Mouse (Mus musculus) stomach, postnatal 0 days (tissue): Measurements from ENCODE around the gene Iqcj. TPM values are rescaled to one million over a fixed set of nuclear protein-coding genes. Genes with fewer than 3 reads are reported as not detected.

Experiments
- ATAC-seq: fragments of 200-750 bp; cut with Nextera tagmentation; 2 replicates; pipeline ENCODE4 v1.8.0; 2017; ENCODE audit not compliant: low FRiP score, low TSS enrichment
- DNase-seq: peaks from one replicate; pipeline ENCODE4 v3.0.0-alpha.2; 2016; ENCODE audit warnings: low spot score
- H3K27ac ChIP-seq: fragments of 300-500 bp; sonication (generic); replicated peaks from 2 replicates; pipeline ENCODE4 v1.5.1; 2014; ENCODE audit warnings: mild to moderate bottlenecking, control low read depth
- H3K27me3 ChIP-seq: fragments of 300-500 bp; sonication (generic); 2 replicates; pipeline ENCODE4 v1.6.1; 2014; ENCODE audit warnings: low read length; ENCODE audit not compliant: control insufficient read depth, insufficient read depth
- H3K36me3 ChIP-seq: fragments of 300-500 bp; sonication (generic); 2 replicates; pipeline ENCODE4 v1.6.1; 2014; ENCODE audit warnings: low read length, mixed read lengths; ENCODE audit not compliant: control insufficient read depth, insufficient read depth
- H3K4me1 ChIP-seq: fragments of 300-500 bp; sonication (generic); replicated peaks from 2 replicates; pipeline ENCODE4 v1.6.1; 2014; ENCODE audit warnings: antibody characterized with exemption; ENCODE audit not compliant: control insufficient read depth, insufficient read depth
- H3K4me2 ChIP-seq: fragments of 300-500 bp; sonication (generic); replicated peaks from 2 replicates; pipeline ENCODE4 v1.6.1; 2014; ENCODE audit warnings: low read depth, mild to moderate bottlenecking, control low read depth, moderate library complexity
- H3K4me3 ChIP-seq: fragments of 300-500 bp; sonication (generic); 2 replicates; pipeline ENCODE4 v1.5.1; 2014; ENCODE audit warnings: low read depth, low read length, control low read depth
- H3K9ac ChIP-seq: fragments of 300-500 bp; sonication (generic); 2 replicates; pipeline ENCODE4 v1.6.1; 2014; ENCODE audit warnings: mild to moderate bottlenecking, low read length, control low read depth, mixed read lengths
- H3K9me3 ChIP-seq: fragments of 300-500 bp; sonication (generic); 2 replicates; pipeline ENCODE4 v1.6.1; 2016; ENCODE audit warnings: low read length; ENCODE audit not compliant: control insufficient read depth
- CTCF ChIP-seq: IDR thresholded peaks from 2 replicates; pipeline ENCODE4 v1.5.1; 2016; ENCODE audit warnings: antibody characterized with exemption, low read depth, mild to moderate bottlenecking, moderate library complexity
- EP300 ChIP-seq: optimal IDR thresholded peaks from 2 replicates; pipeline ENCODE3; 2016; ENCODE audit warnings: antibody characterized with exemption
- WGBS: fragments of 180-500 bp; shearing (Covaris S2); extraction: QIAGEN DNeasy Blood & Tissue Kit; methylation state at CpG from one replicate; pipeline ENCODE4 v1.1.7; 2014; 5-methylcytosine and 5-hydroxymethylcytosine counted together
- polyA plus RNA-seq: library from polyadenylated mRNA; unstranded; fragments of >200 nt; fragmentation: Nextera tagmentation; extraction: Ambion mirVana; gene quantifications from 2 replicates; pipeline ENCODE4 v1.2.1, GENCODE M21; 2015

Gene Iqcj
- polyA plus RNA-seq, 1 experiment from 2014 or later, result not detected

DNA sequence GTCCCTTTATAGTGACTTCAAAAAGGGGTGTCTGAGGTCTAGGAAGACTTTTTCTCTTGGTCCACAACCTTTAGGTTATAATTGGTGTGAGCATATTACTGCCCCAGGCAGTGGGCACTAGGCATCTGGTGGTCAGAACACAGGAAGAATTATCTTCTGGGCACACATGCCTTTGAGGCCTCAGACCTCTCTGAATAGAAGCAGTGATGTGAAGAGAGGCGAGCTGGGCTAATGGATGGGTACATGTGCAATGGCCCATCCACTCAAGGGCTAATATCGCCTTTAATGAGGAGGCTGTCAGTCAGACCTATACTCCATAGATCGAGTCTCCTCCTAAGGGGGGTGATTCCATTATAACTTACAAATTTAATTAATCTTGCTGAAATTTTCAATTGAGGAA lies 7.7 kb upstream of the Iqcj start:
- no peak overlapping the region for H3K4me2 ChIP-seq
- H3K9ac ChIP-seq, result no peak overlapping the region
- H3K27me3 ChIP-seq, result no peaks in the 10 kb centered on the region
- no peak for TF ChIP-seq EP300
- TF ChIP-seq CTCF, result no peak
- DNase-seq (no peak), ATAC-seq (no peak)
- no peak overlapping the region for H3K4me3 ChIP-seq
- WGBS, result 68% methylated on average over 3 of the region's 3 CpGs
- H3K27ac ChIP-seq, result no peak overlapping the region
- H3K9me3 ChIP-seq, result no peaks in the 10 kb centered on the region
- H3K36me3 ChIP-seq, result no peaks in the 10 kb centered on the region
- no peaks in the 10 kb centered on the region for H3K4me1 ChIP-seq

DNA sequence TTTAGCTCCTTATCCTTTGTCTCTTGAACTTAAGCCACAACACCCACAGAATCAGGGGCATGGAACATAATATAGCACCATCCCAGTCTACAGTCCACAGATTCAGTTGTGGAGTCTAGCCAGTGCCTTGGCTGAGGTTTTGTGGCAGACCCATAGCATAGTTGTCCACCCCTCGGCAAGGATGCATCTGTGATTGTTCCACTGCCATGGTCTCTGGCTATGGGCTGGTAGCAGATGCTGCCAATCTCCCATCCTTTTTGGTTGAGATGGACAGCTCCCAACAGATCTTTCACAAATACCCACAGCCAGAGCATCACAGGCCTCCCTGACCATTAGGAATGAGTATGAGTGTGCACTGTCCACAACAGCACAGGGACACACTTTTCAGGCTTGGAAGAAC lies 5.8 kb upstream of the Iqcj start:
- no peaks in the 10 kb centered on the region for H3K36me3 ChIP-seq
- no peak overlapping the region for H3K4me3 ChIP-seq
- H3K9ac ChIP-seq, result no peak overlapping the region
- ATAC-seq (no peak), DNase-seq (no peak)
- no peaks in the 10 kb centered on the region for H3K9me3 ChIP-seq
- TF ChIP-seq CTCF (no peak), EP300 (no peak)
- no peaks in the 10 kb centered on the region for H3K4me1 ChIP-seq
- H3K27me3 ChIP-seq, result no peaks in the 10 kb centered on the region
- 70% methylated on average over 1 of the region's 1 CpGs for WGBS
- no peak overlapping the region for H3K27ac ChIP-seq
- no peak overlapping the region for H3K4me2 ChIP-seq

DNA sequence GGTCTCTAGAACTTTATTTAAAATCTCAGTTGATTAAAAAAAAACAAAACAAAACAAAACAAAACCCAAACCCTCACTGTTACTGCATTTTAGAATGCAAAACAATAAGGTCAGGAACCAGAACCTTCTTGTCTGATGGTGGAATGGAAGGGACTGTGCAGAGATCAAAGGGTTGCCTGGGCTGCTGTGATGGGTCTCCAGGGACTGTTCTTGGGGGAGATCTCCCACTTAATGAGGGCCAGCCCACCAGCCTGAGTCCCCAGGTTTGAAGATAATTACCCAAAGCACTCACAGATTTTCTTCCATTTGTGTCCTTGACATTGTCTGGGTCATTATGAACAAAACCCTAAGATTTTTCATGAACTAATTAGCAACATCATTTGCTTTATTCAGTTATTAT lies 4.8 kb upstream of the Iqcj start:
- no peaks in the 10 kb centered on the region for H3K36me3 ChIP-seq
- no peaks in the 10 kb centered on the region for H3K9me3 ChIP-seq
- DNase-seq (no peak), ATAC-seq (no peak)
- H3K9ac ChIP-seq, result no peak overlapping the region
- H3K4me1 ChIP-seq, result no peaks in the 10 kb centered on the region
- H3K27me3 ChIP-seq, result no peaks in the 10 kb centered on the region
- no peak overlapping the region for H3K4me3 ChIP-seq
- no peak overlapping the region for H3K27ac ChIP-seq
- no peak for TF ChIP-seq CTCF
- no peak for TF ChIP-seq EP300
- no peak overlapping the region for H3K4me2 ChIP-seq

DNA sequence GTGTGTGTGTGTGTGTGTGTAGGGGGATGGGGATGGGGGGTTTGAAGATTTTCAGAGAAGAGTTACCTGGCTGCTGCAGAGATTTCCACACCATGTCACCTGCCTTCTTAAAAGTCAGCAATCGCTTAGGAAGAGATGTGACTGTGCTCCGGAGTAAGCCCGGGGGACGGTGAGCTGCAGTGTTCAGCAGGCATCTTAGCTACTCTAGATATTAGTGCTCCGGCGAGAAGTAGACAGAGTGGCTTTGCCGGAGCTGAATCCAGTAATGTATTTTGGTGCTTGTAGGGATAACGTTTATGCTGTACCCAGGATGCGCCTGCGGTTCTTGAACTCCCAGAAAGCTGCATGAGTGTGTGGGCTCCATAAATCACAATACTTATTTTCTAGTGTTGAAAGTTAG lies 748 bp downstream of the Iqcj start:
- Histone ChIP-seq H3K27ac (no peak overlapping the region), H3K4me1 (no peaks in the 10 kb centered on the region), H3K9me3 (no peaks in the 10 kb centered on the region), H3K27me3 (no peaks in the 10 kb centered on the region), H3K9ac (no peak overlapping the region), H3K4me3 (no peak overlapping the region), H3K4me2 (no peak overlapping the region), H3K36me3 (no peaks in the 10 kb centered on the region)
- DNase-seq (no peak), ATAC-seq (no peak)
- WGBS, result 71% methylated on average over 10 of the region's 10 CpGs
- TF ChIP-seq EP300 (no peak), CTCF (no peak)

DNA sequence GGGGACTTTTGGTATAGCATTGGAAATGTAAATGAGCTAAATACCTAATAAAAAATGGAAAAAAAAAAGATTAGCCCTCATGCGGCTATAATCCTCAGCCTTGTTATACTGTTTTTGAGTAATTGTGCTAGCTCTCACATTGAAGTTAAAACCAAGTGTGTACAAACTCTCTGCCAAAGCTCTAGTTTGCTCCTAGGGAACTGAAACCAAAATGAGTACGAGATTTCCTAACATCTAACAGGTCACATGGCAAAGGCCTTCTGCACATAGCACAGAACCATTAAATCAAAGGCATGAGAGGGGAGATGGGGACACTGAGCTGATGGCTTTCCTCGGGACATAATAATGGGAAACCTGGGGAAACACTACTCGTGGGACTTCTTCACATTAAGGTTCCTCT lies 10.5 kb downstream of the Iqcj start:
- DNase-seq, result no peak
- 77% methylated on average over 4 of the region's 4 CpGs for WGBS
- no peak for TF ChIP-seq EP300
- TF ChIP-seq CTCF, result no peak
- no peaks in the 10 kb centered on the region for H3K27me3 ChIP-seq
- no peak overlapping the region for H3K4me2 ChIP-seq
- H3K4me1 ChIP-seq, result no peaks in the 10 kb centered on the region
- H3K9me3 ChIP-seq, result no peaks in the 10 kb centered on the region
- no peaks in the 10 kb centered on the region for H3K36me3 ChIP-seq
- no peak for ATAC-seq
- no peak overlapping the region for H3K27ac ChIP-seq
- no peak overlapping the region for H3K9ac ChIP-seq
- no peak overlapping the region for H3K4me3 ChIP-seq

DNA sequence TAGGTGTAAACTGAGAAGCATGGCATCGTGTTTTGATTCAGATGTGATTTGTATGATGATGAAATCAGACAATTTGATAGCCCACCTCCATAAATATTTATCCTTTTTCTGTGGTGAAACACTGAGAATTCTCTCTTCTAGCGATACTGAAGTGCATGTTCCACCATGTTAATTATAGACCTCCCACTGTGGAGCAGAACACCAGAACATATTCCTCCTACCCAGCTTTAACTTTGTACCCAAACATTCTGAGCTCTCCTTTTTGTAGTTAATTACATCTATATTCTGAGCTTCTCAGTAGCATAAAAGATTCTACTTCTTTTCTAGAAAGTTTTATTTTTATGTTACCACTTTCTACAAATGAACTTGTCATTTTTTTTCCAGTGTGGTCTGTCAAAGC lies 16.6 kb downstream of the Iqcj start:
- no peaks in the 10 kb centered on the region for H3K36me3 ChIP-seq
- H3K9me3 ChIP-seq, result no peaks in the 10 kb centered on the region
- no peak overlapping the region for H3K9ac ChIP-seq
- H3K27me3 ChIP-seq, result no peaks in the 10 kb centered on the region
- ATAC-seq, result no peak
- H3K4me1 ChIP-seq, result no peaks in the 10 kb centered on the region
- TF ChIP-seq EP300 (no peak), CTCF (no peak)
- WGBS, result 71% methylated on average over 2 of the region's 2 CpGs
- no peak for DNase-seq
- H3K4me3 ChIP-seq, result no peak overlapping the region
- no peak overlapping the region for H3K27ac ChIP-seq
- H3K4me2 ChIP-seq, result no peak overlapping the region

DNA sequence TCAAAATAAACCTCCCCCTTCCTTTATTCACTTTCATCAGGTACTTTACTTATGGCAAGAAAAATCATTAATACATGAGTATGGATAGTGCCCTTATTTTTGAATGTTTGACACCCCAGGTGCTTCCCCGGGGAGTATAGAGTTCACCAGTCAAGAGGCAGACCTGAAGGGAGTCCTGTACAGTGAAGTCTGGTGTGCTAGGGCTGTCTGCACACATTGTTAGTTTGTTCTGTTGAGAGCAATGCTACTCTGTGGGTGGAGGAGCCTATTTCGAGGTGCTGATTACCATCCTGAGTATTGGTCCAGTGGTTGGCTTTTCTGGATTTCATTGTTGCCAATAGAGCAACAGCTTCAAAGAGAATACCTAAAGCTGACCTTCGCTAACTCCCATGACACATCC lies 26.1 kb downstream of the Iqcj start:
- no peak overlapping the region for H3K27ac ChIP-seq
- DNase-seq (no peak), ATAC-seq (no peak)
- no peak overlapping the region for H3K4me2 ChIP-seq
- H3K27me3 ChIP-seq, result no peaks in the 10 kb centered on the region
- H3K36me3 ChIP-seq, result no peaks in the 10 kb centered on the region
- WGBS, result 84% methylated on average over 3 of the region's 3 CpGs
- H3K9me3 ChIP-seq, result no peaks in the 10 kb centered on the region
- no peak overlapping the region for H3K9ac ChIP-seq
- no peaks in the 10 kb centered on the region for H3K4me1 ChIP-seq
- H3K4me3 ChIP-seq, result no peak overlapping the region
- TF ChIP-seq EP300 (no peak), CTCF (no peak)
